Mouse (Mus musculus) kidney, adult 18-20 months (tissue): ENCODE measurements around the gene Lgr6.
A peak's percentile ranks its signal among the peaks of the same experiment; 100 is the strongest.

ENCODE experiments used
- DNase-seq: peaks from one replicate; pipeline ENCODE4 v3.0.0; 2021

Lgr6 gene

DNA sequence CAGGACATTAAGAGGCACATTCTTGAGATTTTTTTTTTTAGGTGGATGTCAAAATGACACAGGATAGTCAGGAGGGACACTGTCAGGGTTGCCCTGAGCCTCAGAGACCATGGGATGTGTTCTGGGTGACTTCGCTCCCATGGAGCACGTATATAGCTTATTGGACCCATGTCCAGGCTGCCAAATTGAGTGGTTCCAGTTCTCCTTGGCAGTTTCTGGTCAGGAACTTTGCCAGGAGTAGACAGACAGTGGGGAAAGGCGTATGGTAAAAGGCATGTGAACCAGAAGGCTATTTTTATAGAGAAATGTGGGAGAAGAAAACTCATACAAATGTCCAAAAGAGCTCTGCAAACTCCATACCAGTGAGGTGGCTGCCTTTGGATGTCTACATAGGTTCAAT is 95.2 kb downstream of the Lgr6 start:
- DNase-seq, result no peak

DNA sequence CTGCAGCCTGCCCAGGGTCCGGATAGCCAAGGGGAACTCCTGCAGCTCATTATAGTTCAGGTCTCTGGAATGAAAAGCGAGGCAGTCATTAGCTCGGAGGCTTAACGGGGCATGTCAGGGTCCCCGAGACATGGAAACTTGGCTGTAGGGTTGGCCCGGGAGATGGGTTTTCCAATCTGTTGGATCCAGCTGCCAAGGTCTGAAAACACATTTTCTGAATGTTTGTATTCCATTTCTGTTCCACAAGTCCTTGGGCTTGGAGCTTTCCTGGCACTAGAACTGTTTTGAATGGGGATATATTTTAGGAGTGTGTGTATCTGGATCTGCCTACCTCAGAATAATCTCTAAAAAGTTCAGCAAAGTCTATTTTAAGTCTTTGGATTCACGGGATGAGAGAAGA is 99.4 kb downstream of the Lgr6 start:
- no peak for DNase-seq

DNA sequence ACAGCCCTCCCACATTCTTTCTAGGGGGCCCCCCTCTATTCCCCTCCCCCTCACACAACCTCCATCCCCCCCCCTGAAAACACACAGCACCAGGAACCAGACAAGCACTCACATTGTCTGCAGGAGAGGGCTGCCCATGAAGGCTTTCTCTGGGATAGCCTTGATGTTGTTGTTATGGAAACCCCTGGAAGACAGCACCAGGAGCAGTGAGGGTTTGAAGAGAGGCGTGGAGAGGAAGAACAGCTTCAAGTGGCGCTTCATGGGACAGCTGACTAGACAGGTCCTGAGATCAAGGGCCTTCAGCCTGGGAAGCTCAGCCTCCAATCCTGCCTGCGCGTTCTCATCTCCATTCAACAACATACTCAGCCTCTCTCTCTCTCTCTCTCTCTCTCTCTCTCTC is 101.7 kb downstream of the Lgr6 start:
- no peak for DNase-seq

- DNase-seq, result no peak
These were observed 104.5 kb downstream of the Lgr6 start for GRCm38 (mm10) chr1:135000527-135000926.

DNA sequence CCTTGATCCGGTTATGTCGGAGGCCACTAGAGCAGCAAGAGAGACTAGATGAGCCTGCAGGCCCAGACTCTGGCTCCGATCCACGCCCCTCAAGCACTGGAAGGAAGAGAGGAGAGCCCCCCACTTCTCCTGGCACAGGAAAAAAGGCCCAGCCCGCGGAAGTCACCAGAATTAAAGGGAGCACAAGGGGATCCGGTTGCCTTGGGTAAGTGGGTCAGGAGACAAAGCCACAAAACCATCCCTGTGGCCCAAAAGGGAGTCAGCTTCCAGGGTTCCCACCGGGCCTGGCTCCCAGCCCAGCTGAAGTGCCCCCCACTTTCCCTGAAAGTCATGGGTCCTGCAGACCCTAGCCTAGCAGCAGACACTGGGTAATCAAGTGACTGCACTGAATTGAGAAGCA is 106.8 kb downstream of the Lgr6 start:
- no peak for DNase-seq

DNA sequence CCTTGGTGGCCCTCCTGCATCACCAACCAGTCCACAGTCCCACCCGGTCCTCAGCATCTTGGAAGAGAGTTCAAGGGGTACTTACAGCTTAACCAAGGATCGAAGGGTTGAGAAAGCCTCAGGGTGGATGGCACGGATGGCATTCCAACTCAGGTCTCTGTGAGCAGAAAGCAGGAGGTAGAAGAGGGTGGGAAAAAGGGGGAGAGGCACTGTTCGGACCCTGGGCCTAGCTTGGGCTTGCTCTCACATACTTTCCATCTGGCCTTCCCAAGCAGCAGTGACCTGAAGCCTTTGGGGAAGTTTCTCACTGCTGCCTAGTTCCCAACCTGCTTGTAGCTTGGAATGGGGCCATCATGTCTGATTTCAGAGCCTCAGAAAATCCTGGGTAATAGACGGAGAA is 107.5 kb downstream of the Lgr6 start:
- no peak for DNase-seq

DNA sequence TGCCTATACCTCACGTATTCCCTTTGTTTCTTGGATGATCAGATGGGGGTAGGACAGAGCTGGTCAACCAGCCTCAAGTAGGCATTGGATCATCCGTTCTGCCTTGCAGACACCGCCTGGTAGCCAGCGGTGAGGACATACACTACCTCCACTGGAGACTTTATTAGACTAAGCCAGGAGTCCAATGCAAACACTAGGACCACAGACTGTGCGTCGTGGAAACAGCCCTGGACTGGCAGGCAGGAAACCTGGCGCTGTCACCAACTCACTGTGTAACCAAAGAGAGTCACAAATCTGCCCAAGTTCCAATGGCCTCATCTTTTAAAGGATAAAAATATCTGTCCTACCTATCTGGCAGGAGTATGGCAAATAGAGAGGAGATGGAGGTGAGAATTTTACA is 108.6 kb downstream of the Lgr6 start:
- no peak for DNase-seq

GRCm38 (mm10) chr1:134995954-134996353 is 109.1 kb downstream of the Lgr6 start:
- no peak for DNase-seq

- no peak for DNase-seq
These were observed 109.6 kb downstream of the Lgr6 start for GRCm38 (mm10) chr1:134995437-134995836.

- no peak for DNase-seq
These were observed 110.3 kb downstream of the Lgr6 start for GRCm38 (mm10) chr1:134994739-134995138.

GRCm38 (mm10) chr1:134992046-134992645 is 112.9 kb downstream of the Lgr6 start:
- peak; percentile 15 for DNase-seq

DNA sequence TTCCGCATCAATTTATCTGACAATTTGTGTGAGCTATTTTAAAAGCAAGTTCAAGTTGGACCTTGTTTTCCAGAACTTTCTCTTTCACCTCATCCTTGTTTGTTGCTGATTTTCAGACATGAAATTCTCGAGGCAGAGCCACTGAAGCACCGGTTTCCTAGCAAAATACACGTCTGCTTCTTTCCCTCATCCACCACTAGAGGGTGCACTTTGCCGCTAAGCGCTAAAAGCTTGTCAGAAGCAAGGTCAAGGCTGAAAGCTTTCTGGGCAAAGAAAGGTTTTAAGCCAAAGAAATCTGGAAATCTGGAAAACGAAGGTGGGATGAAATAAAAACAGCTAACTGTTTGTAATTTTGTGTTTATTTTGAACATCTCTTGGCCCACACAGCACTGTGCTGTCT is 115.7 kb downstream of the Lgr6 start:
- peak; percentile 72 for DNase-seq

DNA sequence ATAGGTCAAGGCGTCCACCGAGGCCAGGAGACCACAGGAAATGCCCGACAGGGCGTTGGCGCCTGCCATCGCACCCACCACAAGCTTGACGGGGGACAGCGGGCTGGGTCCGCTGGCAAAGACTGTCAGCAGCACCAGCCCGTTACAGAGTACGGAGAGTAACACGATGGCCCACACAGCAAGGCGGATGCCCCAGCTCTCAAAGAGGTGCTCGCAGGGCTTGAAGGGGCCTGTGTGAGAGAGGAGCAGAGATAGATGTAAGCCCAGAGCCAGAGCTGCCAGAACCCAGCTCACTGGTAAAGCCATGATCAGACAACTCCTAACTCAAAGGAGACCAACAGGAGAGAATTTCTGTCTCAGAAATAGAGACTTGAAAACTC is 117.1 kb downstream of the Lgr6 start:
- DNase-seq, result no peak

DNA sequence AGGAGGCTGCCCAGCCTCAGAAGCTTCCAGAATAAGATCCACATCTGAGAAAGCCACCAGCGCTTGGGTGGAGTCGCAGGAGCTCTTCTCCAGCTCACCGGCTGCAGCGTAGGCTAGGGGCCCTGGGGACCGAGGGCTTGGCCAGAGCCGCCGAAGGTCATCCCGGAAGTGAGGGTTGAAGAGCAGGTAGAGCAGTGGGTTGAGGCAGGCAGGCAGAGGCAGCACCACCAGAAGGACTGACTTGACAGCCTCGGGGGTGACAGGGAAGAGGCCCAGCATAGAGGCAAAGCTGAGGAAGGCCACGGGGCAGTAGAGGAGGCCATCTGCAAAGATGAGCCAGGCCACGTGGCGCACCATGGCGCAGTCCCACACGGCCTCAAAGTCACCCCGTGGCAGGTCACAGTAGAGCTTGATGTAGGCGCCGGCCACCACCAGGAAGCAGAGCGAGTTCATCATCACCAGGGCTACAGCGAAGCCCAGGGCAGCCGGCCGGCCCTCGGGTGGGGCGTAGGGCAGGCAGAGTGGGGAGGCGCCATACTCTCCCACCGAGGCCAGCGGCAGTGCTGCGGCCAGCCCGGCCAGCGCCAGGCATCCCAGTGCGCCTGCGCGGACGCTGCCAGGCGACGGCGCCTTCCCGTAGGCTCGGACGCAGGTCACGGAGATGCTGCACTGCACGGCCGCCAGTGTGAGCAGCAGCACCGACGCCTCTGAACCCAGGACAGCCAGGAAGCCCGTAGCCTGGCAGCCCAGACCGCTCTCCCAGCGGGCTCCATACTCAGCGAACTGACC is 117.7 kb downstream of the Lgr6 start:
- peak; percentile 62 for DNase-seq

DNA sequence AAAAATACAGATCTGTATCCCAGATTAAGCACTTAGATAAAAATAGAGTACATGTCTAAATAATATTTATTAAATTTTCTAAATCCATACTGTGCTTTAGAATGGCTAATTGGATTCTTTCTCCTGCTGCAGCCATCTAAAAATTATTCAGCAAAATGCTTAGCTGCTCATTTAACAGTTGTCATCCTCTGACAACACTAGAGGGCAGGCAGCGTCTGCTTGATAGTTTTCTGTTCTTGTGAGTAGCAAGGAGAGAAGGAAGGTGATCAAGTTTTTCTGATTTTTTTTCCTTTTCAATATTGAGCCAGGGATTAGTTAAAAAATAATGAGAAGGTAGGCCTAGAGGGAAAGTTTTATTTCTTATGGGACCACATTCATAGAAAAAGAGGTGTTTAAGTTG is 132.2 kb downstream of the Lgr6 start:
- no peak for DNase-seq

DNA sequence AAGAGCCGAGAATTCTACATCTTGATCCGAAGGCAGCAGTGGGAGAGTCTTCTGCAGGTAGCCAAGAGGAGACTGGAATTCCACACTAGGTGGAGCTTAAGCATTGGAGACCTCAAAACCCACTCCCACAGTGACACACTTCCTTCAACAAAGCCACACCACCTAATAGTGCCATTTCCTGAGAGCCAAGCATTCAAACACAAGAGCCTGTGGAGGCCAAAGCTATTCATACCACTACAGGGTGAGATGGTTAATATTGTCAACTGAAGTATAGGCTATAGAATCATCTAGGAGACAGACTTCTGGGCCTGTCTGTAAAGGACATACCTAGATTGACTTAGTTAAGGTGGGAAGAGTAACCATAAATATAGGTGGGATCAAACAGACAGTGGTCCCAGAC is 139.6 kb downstream of the Lgr6 start:
- DNase-seq, result no peak

- no peak for DNase-seq
These were observed 142.3 kb downstream of the Lgr6 start for GRCm38 (mm10) chr1:134962821-134963220.

DNA sequence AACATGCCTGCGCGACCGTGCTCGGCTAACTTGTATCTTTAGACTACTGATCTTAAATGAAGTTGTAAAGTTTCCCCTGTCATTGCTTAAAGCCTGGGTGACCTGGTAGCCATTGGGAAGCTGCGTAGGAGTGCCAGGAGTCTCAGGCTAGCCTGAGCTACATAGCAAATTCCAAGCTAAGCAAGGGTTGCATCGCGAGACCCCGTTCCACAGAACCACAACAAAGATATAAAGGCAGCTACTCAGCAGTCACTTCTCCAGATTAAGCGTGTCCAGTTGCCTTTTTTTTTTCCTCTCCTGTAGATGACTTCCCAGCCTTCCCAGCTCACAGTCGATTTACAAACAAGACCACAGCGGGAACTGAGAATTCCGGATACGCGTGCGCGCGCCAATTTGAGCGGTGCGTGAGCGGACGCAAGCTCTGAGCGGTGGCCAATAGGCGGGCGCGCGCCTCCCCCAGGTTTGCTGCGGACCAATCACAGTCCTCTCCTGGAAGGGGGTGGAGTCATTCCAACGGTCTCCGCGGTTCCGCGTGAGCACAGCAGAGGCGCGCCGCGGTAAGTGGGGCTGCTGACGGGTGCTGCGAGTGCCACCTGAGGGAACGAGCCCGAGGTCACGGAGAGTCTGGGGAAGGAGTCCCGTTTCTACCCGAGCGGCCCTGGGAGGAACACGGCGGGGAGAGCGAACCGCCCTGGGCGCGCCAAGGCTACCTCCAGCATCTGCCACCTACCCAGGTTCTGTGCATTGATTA is 142.8 kb downstream of the Lgr6 start, which contains the start of gene Ube2t:
Ube2t (plus strand) TSS at position 513 of the 751 bp plus-strand sequence.
- peak; percentile 94 for DNase-seq

- DNase-seq, result no peak
These were observed 144.4 kb downstream of the Lgr6 start for GRCm38 (mm10) chr1:134960634-134961033.

GRCm38 (mm10) chr1:134955637-134956176 is 149.4 kb downstream of the Lgr6 start, which contains the start of gene Ppp1r12b:
Ppp1r12b (minus strand) TSS chr1:134955942.
- peak; percentile 95 for DNase-seq

DNA sequence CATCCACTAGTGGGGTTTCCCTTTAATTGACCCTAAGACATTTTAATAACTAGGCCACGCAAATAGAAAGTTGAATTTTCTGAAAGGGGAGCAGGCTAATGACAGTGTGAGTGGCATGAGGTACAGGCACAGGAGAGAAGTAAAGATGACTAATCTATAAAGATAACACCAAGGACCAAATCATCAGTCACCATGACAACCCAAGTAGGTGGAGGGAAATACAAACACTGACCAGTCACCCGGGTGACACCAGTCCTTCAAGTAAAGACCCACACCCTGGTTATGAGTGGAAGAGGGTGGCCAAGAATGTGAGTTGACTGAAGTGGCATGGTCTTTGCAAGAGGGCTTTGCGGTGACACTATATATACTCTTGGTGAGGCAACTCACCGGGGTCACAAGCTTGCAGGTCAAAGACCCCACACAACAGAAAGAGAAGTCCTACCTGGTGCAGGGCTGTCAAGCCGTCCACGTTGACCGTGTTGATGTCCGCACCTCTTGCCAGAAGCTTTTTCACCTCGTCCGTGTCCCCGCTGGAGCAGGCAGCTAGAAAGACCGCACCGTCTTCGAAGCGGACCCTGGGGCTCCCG is 149.9 kb downstream of the Lgr6 start:
- no peak for DNase-seq

DNA sequence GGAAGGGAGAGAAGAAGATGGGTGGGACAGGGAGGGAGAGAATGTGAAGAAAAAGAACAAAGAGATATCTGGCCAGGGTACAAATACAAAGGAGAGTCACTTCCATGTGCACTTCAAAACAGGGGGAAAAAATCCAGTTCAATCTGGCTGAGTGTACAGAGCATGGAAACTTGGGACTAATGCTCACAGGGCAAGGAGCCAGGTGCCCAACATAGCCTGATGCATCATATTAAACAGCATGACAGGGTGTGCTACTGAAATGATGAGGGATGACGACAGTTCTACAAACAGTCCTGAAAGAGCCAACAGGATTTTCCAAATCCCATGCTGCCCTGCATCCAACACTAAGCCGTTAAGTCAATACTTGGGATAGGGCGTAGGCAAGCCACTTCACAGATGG is 155.1 kb downstream of the Lgr6 start:
- no peak for DNase-seq

DNA sequence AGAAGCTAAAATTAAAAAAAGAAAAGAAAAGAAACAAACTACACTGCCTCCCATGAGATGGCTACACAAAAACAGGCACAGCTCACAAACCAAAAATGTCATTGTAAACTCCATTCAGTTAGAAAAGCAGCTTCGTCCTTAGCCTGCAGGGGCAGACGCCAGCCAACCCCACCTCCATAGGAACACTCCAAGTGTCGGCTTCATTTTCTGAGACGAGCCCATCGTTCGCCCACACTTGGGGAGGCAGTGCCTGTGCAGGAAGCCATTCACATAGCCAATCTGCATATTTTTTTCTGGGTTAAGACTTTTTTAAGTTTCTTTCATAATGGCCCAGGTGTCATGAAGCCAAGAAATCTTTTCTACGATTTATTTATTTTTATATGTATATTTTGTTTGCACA is 157.5 kb downstream of the Lgr6 start:
- no peak for DNase-seq
